Mouse (Mus musculus) intestine, embryonic 15.5 days (tissue): ENCODE results near the gene Eya2. TPM values are rescaled to one million over a fixed set of nuclear protein-coding genes. Genes with fewer than 3 reads are reported as not detected.

Experiments
- ATAC-seq: fragments of 200-750 bp; cut with Nextera tagmentation; 2 replicates; pipeline ENCODE4 v1.8.0; 2017; ENCODE audit warnings: moderate TSS enrichment, moderate library complexity
- H3K27ac ChIP-seq: fragments of 300-500 bp; sonication (generic); 2 replicates; pipeline ENCODE4 v1.5.1; 2015; ENCODE audit warnings: mild to moderate bottlenecking, inconsistent platforms
- H3K27me3 ChIP-seq: fragments of 300-500 bp; sonication (generic); replicated peaks from 2 replicates; pipeline ENCODE4 v1.6.1; 2015; ENCODE audit warnings: inconsistent platforms
- H3K36me3 ChIP-seq: fragments of 300-500 bp; sonication (generic); 2 replicates; pipeline ENCODE4 v1.6.1; 2015; ENCODE audit warnings: inconsistent platforms
- H3K4me1 ChIP-seq: fragments of 300-500 bp; sonication (generic); replicated peaks from 2 replicates; pipeline ENCODE4 v1.6.1; 2015; ENCODE audit warnings: inconsistent platforms
- H3K4me2 ChIP-seq: fragments of 300-500 bp; sonication (generic); replicated peaks from 2 replicates; pipeline ENCODE4 v1.6.1; 2015; ENCODE audit warnings: mild to moderate bottlenecking, inconsistent platforms
- H3K4me3 ChIP-seq: fragments of 300-500 bp; sonication (generic); replicated peaks from 2 replicates; pipeline ENCODE4 v1.5.1; 2015; ENCODE audit warnings: inconsistent platforms
- H3K9ac ChIP-seq: fragments of 300-500 bp; sonication (generic); 2 replicates; pipeline ENCODE4 v1.6.1; 2015; ENCODE audit warnings: inconsistent platforms
- H3K9me3 ChIP-seq: fragments of 300-500 bp; sonication (generic); 2 replicates; pipeline ENCODE4 v1.6.1; 2016; ENCODE audit warnings: inconsistent platforms
- WGBS: fragments of 180-500 bp; shearing (Covaris S2); methylation state at CpG from one replicate; pipeline ENCODE4 v1.1.7; 2015; 5-methylcytosine and 5-hydroxymethylcytosine counted together
- polyA plus RNA-seq: library from polyadenylated mRNA; unstranded; fragments of >200 nt; fragmentation: Nextera tagmentation; extraction: Ambion mirVana; gene quantifications from 2 replicates; pipeline ENCODE4 v1.2.1, GENCODE M21; 2015

The Eya2 gene
- polyA plus RNA-seq, 1 experiment from 2014 or later, result 0.84 TPM

GRCm38 (mm10) chr2:165769375-165769948, 174.6 kb downstream of the Eya2 start:
- 58% methylated on average over 10 of the region's 10 CpGs for WGBS
- ATAC-seq, result no peak
- Histone ChIP-seq H3K4me3 (no peak overlapping the region), H3K27ac (no peak overlapping the region), H3K4me1 (no peaks in the 10 kb centered on the region), H3K4me2 (no peak overlapping the region), H3K9ac (no peak overlapping the region), H3K27me3 (no peaks in the 10 kb centered on the region), H3K9me3 (no peaks in the 10 kb centered on the region; the same call in 1 of the 2 replicates), H3K36me3 (no peaks in the 10 kb centered on the region)

GRCm38 (mm10) chr2:165778927-165779326, 184.1 kb downstream of the Eya2 start:
- Histone ChIP-seq H3K36me3 (peaks cover 4% of the 10 kb centered on the region), H3K4me1 (no peaks in the 10 kb centered on the region), H3K27me3 (no peaks in the 10 kb centered on the region), H3K4me3 (no peak overlapping the region), H3K9ac (no peak overlapping the region), H3K27ac (no peak overlapping the region), H3K4me2 (no peak overlapping the region), H3K9me3 (no peaks in the 10 kb centered on the region; the same call in 1 of the 2 replicates)
- WGBS, result 19% methylated on average over 6 of the region's 6 CpGs
- peak; percentile 65 for ATAC-seq

GRCm38 (mm10) chr2:165782324-165782723, 187.5 kb downstream of the Eya2 start:
- H3K4me2 ChIP-seq, result no peak overlapping the region
- H3K27ac ChIP-seq, result no peak overlapping the region
- peaks cover 27% of the 10 kb centered on the region for H3K36me3 ChIP-seq
- H3K9me3 ChIP-seq, result no peaks in the 10 kb centered on the region
- ATAC-seq, result peak; percentile 39; the same call in 1 of the 2 replicates
- WGBS, result 39% methylated on average over 5 of the region's 5 CpGs
- no peaks in the 10 kb centered on the region for H3K4me1 ChIP-seq
- H3K4me3 ChIP-seq, result no peak overlapping the region
- no peak overlapping the region for H3K9ac ChIP-seq
- no peaks in the 10 kb centered on the region for H3K27me3 ChIP-seq

- Histone ChIP-seq H3K27me3 (no peaks in the 10 kb centered on the region), H3K36me3 (peaks cover 45% of the 10 kb centered on the region), H3K27ac (no peak overlapping the region), H3K9ac (no peak overlapping the region), H3K4me1 (0 out of 2 replicates have a peak, but pooled peaks cover 6% of the 10 kb centered on the region), H3K4me3 (no peak overlapping the region), H3K9me3 (no peaks in the 10 kb centered on the region), H3K4me2 (no peak overlapping the region)
- 83% methylated on average over 20 of the region's 20 CpGs for WGBS
- ATAC-seq, result no peak
Observed at GRCm38 (mm10) chr2:165785312-165786036, 190.6 kb downstream of the Eya2 start.

GRCm38 (mm10) chr2:165786467-165786866, 191.6 kb downstream of the Eya2 start:
- Histone ChIP-seq H3K9me3 (no peaks in the 10 kb centered on the region), H3K36me3 (peaks cover 44% of the 10 kb centered on the region), H3K27ac (no peak overlapping the region), H3K9ac (no peak overlapping the region), H3K4me3 (no peak overlapping the region), H3K27me3 (no peaks in the 10 kb centered on the region), H3K4me1 (0 out of 2 replicates have a peak, but pooled peaks cover 6% of the 10 kb centered on the region), H3K4me2 (no peak overlapping the region)
- 68% methylated on average over 1 of the region's 1 CpGs for WGBS
- ATAC-seq, result no peak

- Histone ChIP-seq H3K27ac (no peak overlapping the region), H3K9ac (no peak overlapping the region), H3K9me3 (no peaks in the 10 kb centered on the region), H3K4me1 (0 out of 2 replicates have a peak, but pooled peaks cover 6% of the 10 kb centered on the region), H3K36me3 (peaks cover 55% of the 10 kb centered on the region), H3K4me3 (no peak overlapping the region), H3K27me3 (no peaks in the 10 kb centered on the region), H3K4me2 (no peak overlapping the region)
- peak; percentile 48; the same call in 1 of the 2 replicates for ATAC-seq
- 51% methylated on average over 11 of the region's 11 CpGs for WGBS
Observed at GRCm38 (mm10) chr2:165788005-165788404, 193.2 kb downstream of the Eya2 start.

GRCm38 (mm10) chr2:165788796-165789195, 194.0 kb downstream of the Eya2 start:
- Histone ChIP-seq H3K4me2 (no peak overlapping the region), H3K9ac (no peak overlapping the region), H3K9me3 (no peaks in the 10 kb centered on the region), H3K36me3 (peaks cover 63% of the 10 kb centered on the region), H3K4me3 (no peak overlapping the region), H3K4me1 (0 out of 2 replicates have a peak, but pooled peaks cover 6% of the 10 kb centered on the region), H3K27me3 (no peaks in the 10 kb centered on the region), H3K27ac (no peak overlapping the region)
- no peak for ATAC-seq
- WGBS, result 95% methylated on average over 9 of the region's 9 CpGs

- no peak for ATAC-seq
- no peaks in the 10 kb centered on the region for H3K9me3 ChIP-seq
- 88% methylated on average over 3 of the region's 3 CpGs for WGBS
Observed at GRCm38 (mm10) chr2:165789667-165790066, 194.8 kb downstream of the Eya2 start.

GRCm38 (mm10) chr2:165791026-165791425, 196.2 kb downstream of the Eya2 start:
- Histone ChIP-seq H3K4me1 (0 out of 2 replicates have a peak, but pooled peaks cover 6% of the 10 kb centered on the region), H3K9me3 (no peaks in the 10 kb centered on the region), H3K4me3 (no peak overlapping the region), H3K9ac (no peak overlapping the region), H3K36me3 (peaks cover 62% of the 10 kb centered on the region), H3K27ac (no peak overlapping the region), H3K27me3 (no peaks in the 10 kb centered on the region), H3K4me2 (no peak overlapping the region)
- 45% methylated on average over 7 of the region's 7 CpGs for WGBS
- no peak for ATAC-seq

More at GRCm38 (mm10) chr2:165789667-165790066, 194.8 kb downstream of the Eya2 start:
- Histone ChIP-seq H3K4me3 (no peak overlapping the region), H3K9ac (no peak overlapping the region), H3K4me1 (0 out of 2 replicates have a peak, but pooled peaks cover 6% of the 10 kb centered on the region), H3K4me2 (no peak overlapping the region), H3K27ac (no peak overlapping the region), H3K36me3 (peaks cover 64% of the 10 kb centered on the region), H3K27me3 (no peaks in the 10 kb centered on the region)

- 61% methylated on average over 9 of the region's 9 CpGs for WGBS
- Histone ChIP-seq H3K4me3 (no peak overlapping the region), H3K27me3 (no peaks in the 10 kb centered on the region), H3K4me1 (0 out of 2 replicates have a peak, but pooled peaks cover 6% of the 10 kb centered on the region), H3K36me3 (peaks cover 62% of the 10 kb centered on the region), H3K9me3 (no peaks in the 10 kb centered on the region), H3K27ac (no peak overlapping the region), H3K9ac (no peak overlapping the region), H3K4me2 (no peak overlapping the region)
- peak; percentile 37 for ATAC-seq
Observed at GRCm38 (mm10) chr2:165791657-165792056, 196.8 kb downstream of the Eya2 start.

GRCm38 (mm10) chr2:165792431-165793282, 197.8 kb downstream of the Eya2 start:
- Histone ChIP-seq H3K4me3 (no peak overlapping the region), H3K4me2 (no peak overlapping the region), H3K36me3 (peaks cover 62% of the 10 kb centered on the region), H3K9me3 (no peaks in the 10 kb centered on the region), H3K4me1 (0 out of 2 replicates have a peak, but pooled peaks cover 5% of the 10 kb centered on the region), H3K27ac (no peak overlapping the region), H3K27me3 (no peaks in the 10 kb centered on the region), H3K9ac (no peak overlapping the region)
- WGBS, result 86% methylated on average over 25 of the region's 25 CpGs
- ATAC-seq, result no peak

GRCm38 (mm10) chr2:165793283-165793638, 198.4 kb downstream of the Eya2 start:
- no peak overlapping the region for H3K4me2 ChIP-seq
- no peaks in the 10 kb centered on the region for H3K27me3 ChIP-seq
- 74% methylated on average over 3 of the region's 3 CpGs for WGBS
- no peak overlapping the region for H3K4me3 ChIP-seq
- no peak overlapping the region for H3K9ac ChIP-seq
- no peaks in the 10 kb centered on the region for H3K9me3 ChIP-seq
- no peak for ATAC-seq
- peaks cover 66% of the 10 kb centered on the region for H3K36me3 ChIP-seq
- H3K4me1 ChIP-seq, result no peaks in the 10 kb centered on the region
- H3K27ac ChIP-seq, result no peak overlapping the region
